ENCODE assay signal across 12 mouse cellular contexts in genomic region chr8:102860021-102860420, GRCm38 (mm10).
"Had no signal": no experiment of that assay in that cellular context is flagged by ENCODE, and none has a peak within 500 bp of the region (broad histone marks: within the 10 kb centered on the region; RNA-seq: fewer than 3 reads in every experiment).

No protein-coding gene starts in this region.

- DNase-seq: left cerebral cortex, postnatal 4 days; liver; liver, embryonic 13.5 days; liver, postnatal 0 days; lung, adult 18-20 months; lung, adult 2 months; lung, embryonic 14.5 days; lung, postnatal 10 days; lung, postnatal 14 days; lung, postnatal 36 days; lung, postnatal 4 days; midbrain, embryonic 14.5 days had no signal
